Mouse (Mus musculus): ENCODE measurements around the gene BC061212. TPM values are rescaled to one million over a fixed set of nuclear protein-coding genes. Genes with fewer than 3 reads are reported as not detected.
"Not testable (repeated sequence)": the region's sequence is repeated elsewhere in the genome, so short reads cannot be mapped to it uniquely, and the experiment has no call there.

BC061212 gene
- not detected in 2 replicates for polyA plus RNA-seq (2016; fragmentation: Nextera tagmentation; extraction: Ambion mirVana)

- H3K27ac ChIP-seq; H3K4me3 ChIP-seq; H3K4me1 ChIP-seq; H3K27me3 ChIP-seq; H3K9me3 ChIP-seq (replicated peaks); H3K36me3 ChIP-seq; ATAC-seq (ENCODE audit: low FRiP score); H3K4me2 ChIP-seq (replicated peaks); H3K9ac ChIP-seq: not testable (repeated sequence)
- WGBS = no CpG with 5 or more reads among the region's 1 CpGs
Measured at GRCm38 (mm10) chr5:94070445-94070844, at the start of gene BC061212. TSS of gene BC061212 (minus strand) at chr5:94070545.

GRCm38 (mm10) chr5:94076085-94076484 lies 5.7 kb upstream of the BC061212 start, which contains the start of gene Gm6351:
TSS of gene Gm6351 (plus strand) at chr5:94076385.
- not testable (repeated sequence) for H3K27me3 ChIP-seq; H3K27ac ChIP-seq; H3K9me3 ChIP-seq (replicated peaks); H3K4me3 ChIP-seq; H3K4me2 ChIP-seq (replicated peaks); ATAC-seq (ENCODE audit: low FRiP score); H3K4me1 ChIP-seq; H3K36me3 ChIP-seq; H3K9ac ChIP-seq
- WGBS = no CpG with 5 or more reads among the region's 3 CpGs

Other genes with a start within 250 kb of the BC061212 start
- gene Gm7792, start 226.8 kb downstream of the BC061212 start, polyA plus RNA-seq (2016; fragmentation: Nextera tagmentation; extraction: Ambion mirVana) = not detected in 2 replicates
- gene Gm16429, start 141.5 kb downstream of the BC061212 start, polyA plus RNA-seq (2016; fragmentation: Nextera tagmentation; extraction: Ambion mirVana) = not detected in 2 replicates
- gene Gm6351, start 5.8 kb upstream of the BC061212 start, polyA plus RNA-seq (2016; fragmentation: Nextera tagmentation; extraction: Ambion mirVana) = not detected in 2 replicates
- gene Gm3106, start 147.5 kb upstream of the BC061212 start, polyA plus RNA-seq (2016; fragmentation: Nextera tagmentation; extraction: Ambion mirVana) = not detected in 2 replicates
- not detected in 2 replicates for gene A430089I19Rik, start 236.3 kb upstream of the BC061212 start, polyA plus RNA-seq (2016; fragmentation: Nextera tagmentation; extraction: Ambion mirVana)
- gene Gm6502, start 243.9 kb upstream of the BC061212 start, polyA plus RNA-seq (2016; fragmentation: Nextera tagmentation; extraction: Ambion mirVana) = not detected in 2 replicates